Mouse (Mus musculus) gastrocnemius, adult 8-10 months (tissue): Measurements from ENCODE around the gene Ets1. TPM values are rescaled to one million over a fixed set of nuclear protein-coding genes. Genes with fewer than 3 reads are reported as not detected.

Experiments
- DNase-seq, 2 experiments: peaks; one replicate each; pipeline ENCODE4 v3.0.0; 2022; ENCODE audit warnings: low spot score in 2 of 2
- total RNA-seq, 4 experiments: library from RNA; stranded (reverse); gene quantifications; 2 replicates each; pipeline ENCODE4 v1.2.4; 2022

The Ets1 gene
- total RNA-seq, 4 experiments from 2014 or later = 7.8 to 12.6 (median 9.5) TPM

DNA sequence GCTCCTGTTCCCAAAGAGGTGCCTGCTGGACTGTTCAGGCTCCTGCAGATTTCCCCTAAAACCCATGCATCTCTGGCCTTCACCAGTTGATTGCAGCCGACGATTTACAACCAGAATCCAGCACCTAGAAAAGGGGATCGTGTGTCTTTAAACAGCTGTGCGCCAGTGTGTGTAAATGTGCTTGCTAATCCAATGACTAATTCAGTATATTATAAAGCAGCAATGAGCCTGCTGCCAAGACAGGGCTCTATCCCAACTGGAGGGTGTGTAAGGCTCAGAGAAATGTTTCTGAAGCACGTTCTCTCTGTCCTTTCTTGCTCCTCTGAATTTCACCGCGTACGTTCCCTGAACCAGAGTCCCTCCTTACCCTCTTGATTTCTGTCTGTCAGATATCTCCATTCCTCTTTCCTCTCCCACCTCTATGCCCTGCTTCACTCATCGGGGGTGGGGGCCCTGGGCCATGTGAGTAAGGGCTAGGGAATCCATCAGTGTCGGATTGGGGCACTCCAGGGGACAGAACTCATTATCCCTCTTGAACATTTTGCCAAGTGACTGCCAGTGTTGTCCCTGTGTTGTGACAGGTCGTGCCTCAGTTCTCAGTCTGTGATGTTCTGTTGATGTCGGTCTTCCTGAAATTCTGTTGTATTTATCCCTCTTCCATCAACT lies 75.1 kb downstream of the Ets1 start:
- no peak for DNase-seq

DNA sequence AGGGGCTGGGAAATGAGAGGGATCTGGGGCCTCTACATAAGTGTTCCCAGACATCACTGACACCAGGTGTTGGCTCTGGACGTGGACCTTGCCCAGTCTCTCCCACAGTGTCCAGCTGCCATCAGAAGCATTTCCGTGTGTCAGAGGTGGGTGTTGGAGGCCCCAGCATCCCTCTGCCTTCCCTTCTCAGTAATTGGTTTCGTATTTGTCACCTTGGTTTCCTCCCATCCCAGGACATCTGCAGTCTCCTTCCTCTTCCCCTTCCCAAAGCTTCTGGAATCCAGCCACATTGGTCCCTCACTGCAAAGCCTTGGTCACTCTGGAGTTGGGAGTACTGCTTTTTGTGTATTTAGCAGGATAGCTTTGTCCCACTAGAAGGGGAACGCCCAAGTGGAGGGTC lies 75.7 kb downstream of the Ets1 start:
- DNase-seq = no peak

DNA sequence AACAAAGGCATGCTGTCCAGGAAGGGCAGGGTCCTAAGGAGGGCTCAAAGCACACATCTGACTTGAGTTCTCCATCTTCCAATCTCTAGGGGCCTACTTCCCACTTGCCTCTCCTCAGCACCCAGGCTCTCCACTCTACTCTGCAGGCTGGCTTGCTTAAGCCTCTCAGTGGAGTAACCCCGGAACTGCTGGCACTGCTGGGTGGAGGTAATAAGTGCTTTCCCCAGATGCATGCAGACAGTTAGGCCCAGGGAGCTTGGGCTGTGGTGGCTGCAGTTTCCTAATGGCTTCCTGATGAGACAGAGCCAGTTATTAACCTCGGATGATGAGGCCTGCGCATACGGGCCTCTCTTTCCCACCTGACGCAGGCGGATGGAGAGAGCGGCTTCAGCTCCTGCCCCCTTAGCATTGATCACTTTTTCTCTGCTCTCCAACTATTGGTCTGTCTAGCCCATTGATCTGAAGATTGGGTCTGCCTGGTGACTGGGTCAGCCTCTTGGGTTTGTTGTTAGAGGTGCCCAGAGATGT lies 76.4 kb downstream of the Ets1 start:
- no peak for DNase-seq

DNA sequence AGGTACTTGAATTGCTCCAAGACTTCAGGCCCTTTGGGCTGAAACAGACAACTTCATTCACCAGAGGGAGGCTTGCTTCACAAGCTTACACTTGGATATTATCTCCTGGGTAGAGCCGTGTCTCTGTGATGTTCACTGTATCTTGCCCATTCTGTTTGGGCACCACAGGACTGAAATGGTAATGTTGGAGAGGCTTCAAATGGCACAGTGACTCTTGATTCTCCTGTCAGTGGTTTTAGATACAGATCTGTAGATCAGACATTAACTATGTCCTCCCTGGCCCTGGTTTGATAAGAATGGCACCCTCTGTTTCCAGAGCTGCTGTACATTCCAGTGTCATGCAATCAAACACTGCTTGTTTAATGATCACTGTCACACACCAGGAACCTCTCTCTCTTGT lies 77.1 kb downstream of the Ets1 start:
- DNase-seq = no peak

DNA sequence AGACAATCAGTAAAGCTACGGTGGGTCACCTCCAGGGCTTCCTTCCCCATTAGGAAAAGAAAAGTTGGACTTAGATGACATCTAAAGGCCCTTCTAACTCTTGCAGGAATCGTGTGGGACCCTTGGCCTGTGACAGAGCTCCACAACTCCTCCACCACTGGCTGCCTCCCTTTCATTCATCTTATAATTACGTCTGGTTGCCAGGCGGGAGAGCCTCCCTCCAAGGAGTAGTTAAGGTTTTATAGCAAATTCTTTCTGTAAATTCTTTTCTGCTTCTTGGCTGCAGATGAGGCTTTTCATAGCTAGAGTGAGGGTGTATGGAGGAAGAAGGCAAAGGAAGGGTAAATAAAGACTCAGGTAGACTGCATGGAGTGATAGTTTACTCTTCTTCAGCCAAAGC lies 77.8 kb downstream of the Ets1 start:
- DNase-seq = no peak

- DNase-seq = no peak
These were observed 78.5 kb downstream of the Ets1 start for GRCm38 (mm10) chr9:32714487-32714886.

DNA sequence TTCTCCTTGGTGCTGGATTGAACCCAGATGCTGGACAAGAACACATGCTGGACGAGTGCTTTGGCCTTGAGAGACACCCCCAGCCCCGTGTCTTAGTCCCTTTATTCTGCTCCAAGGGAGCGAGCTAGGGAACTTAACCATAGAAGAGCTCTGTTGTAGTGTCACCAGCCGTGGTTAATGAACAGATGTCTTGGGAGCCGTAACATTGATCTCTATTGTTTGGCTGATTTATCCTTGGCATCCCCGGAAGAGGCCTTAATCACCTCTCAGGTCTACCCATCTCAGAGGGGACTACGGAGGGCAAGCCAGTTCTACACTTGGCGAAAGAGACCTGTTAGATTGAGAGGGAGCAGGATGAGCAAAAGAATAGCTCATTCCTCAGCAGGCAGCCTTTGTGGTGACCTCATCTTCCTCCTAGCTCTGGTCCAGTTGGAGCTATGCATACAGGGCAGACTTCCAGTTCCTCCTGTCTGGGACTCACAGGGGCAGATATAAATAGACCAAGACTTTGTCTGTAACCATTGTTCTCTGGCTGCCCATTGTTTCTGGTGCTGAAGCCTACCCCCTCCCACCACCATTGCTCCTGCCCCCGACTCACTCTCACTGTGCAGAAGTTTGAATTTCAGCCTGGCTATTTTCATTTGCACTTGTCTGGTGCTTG lies 79.9 kb downstream of the Ets1 start:
- no peak for DNase-seq

DNA sequence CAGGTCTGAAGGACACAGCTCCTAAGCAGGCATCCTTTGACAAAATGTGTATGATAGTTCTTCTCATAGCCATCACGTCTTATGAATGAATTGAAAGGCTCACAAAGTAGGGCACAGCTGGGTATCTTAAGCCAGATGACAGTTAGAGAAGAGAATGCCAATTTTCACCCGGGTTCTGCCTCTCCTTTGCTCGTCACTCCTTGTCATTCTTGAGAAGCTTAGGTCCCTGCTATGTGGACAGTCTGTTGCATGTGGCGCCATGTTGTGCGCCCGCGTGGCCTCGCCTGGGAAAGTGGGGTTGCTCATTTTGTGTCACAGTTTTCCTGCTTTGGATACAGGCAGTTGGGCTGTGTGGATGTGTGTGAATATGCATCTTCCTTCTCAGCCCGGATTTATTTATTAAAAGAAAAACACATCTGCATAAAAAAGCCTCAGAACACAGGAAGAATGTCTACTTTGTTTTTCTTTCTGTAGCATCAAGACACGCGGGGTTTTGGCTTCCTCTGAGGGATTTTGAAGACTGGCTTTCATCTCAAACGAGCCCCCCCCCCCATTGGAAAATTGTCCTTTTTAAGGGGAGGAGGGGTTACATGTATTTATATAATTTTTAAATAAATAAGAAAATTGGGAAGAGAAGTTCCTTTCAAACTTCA lies 81.4 kb downstream of the Ets1 start:
- no peak for DNase-seq

- DNase-seq = no peak
These were observed 82.2 kb downstream of the Ets1 start for GRCm38 (mm10) chr9:32717931-32718820.

- no peak for DNase-seq
These were observed 82.8 kb downstream of the Ets1 start for GRCm38 (mm10) chr9:32718868-32719267.

DNA sequence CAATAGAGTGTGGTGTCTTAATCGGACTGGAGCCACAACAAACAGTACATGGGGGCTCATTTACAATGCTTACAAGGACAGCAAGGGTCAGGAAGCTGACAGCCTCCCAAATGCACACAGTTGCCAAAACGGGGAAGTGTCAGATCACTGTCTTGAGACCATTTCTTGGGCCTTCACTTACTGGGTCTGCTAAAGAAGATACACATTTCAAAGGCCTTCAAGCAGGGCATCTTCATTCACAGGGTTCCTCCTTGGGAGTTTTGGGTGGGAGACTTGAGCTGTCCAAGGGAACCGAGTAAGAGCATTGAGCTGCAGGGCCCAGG lies 83.9 kb downstream of the Ets1 start:
- no peak for DNase-seq

- no peak for DNase-seq
These were observed 84.4 kb downstream of the Ets1 start for GRCm38 (mm10) chr9:32720264-32721031.

- DNase-seq = no peak
These were observed 85.1 kb downstream of the Ets1 start for GRCm38 (mm10) chr9:32721081-32721480.

GRCm38 (mm10) chr9:32722205-32722604 lies 86.2 kb downstream of the Ets1 start:
- no peak for DNase-seq

DNA sequence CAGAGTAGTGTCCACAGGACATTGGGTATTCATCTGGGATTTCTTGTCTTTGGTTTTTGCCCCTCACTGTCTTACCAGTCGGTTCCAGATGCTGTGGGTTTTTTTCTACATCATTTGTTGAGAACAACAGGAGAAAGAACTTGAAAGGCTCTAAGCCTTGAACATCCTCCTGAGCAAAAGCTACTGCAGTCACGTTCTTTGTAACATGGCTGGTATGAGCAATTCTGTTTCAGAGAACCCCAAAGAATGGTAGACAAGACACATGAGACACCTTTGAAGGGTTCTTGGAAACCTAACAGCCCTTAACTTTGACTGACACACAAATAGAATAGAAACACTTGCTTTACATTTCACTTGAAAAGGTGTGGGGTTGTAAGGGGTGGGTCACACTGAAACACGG lies 86.9 kb downstream of the Ets1 start:
- DNase-seq = no peak

DNA sequence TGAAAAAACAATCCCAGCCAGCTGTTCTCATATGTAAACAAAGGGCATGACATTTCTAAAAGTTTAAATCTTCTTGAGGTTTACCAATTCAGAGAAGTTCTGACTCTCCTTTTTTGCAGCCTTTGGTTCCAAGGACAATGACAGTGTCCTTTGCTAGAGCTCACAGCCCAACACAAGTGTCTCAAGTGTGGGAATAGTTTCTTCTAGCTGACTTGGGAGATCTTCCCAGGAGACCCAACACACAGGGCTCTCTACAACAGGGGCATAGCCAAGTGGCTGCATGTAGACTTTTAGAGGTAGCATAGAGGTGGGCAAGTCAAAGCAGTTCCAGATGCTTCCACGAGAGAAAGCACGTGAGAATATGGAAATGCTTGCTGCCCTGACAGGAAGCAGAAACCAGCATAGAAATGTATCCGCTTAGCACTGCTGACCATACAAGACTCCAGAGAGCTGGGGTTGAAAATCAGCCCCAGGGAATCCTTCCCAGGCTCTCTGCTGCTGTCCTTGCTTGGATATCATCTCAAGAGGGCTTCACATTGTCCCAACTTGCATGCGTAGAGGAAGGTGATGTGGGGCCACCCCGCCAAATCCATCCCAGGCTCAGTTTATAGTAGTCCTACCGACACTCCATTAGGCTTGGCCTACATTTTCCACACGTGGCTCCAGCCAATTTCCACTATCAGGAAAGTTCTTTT lies 88.3 kb downstream of the Ets1 start:
- no peak for DNase-seq

DNA sequence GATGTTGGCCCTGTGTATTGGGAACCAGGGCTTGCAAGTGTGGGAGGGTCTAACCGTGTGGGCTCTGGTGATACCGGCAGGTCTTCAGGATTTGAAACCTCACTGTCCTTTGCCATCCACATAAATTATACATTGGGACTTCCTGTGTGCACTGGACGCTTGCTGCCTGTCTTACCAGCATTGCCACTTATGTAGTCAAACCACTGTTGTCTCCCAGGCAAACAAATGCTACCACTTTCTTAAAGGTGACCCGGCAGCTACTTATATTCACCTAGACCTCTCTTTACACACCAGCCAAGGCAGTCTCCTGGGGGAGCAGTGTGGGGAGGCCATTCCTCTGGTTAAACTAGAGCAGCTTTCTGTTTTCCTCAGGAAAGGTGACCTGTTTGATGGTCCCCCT lies 89.9 kb downstream of the Ets1 start:
- DNase-seq = no peak

- DNase-seq = no peak
These were observed 90.6 kb downstream of the Ets1 start for GRCm38 (mm10) chr9:32726595-32726994.

GRCm38 (mm10) chr9:32727058-32727457 lies 91.0 kb downstream of the Ets1 start:
- DNase-seq = no peak

DNA sequence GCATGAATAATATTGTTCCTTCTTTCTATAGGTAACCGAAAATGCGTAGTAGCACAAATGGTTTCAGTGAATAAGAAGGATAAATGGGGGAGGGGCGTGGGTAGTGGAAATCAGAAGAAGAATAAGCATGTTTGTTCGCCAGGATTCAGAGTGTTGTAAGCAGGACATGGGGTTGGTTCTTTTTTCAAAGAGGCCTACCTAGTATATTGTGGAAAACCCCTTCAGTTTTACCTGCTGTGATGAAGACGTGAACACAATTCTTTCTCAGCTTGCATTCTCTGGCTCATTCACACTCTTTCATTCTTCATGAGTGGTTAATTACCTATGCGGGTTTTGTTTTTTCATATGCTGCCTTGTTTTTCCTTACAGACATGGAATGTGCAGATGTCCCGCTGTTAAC lies 92.3 kb downstream of the Ets1 start:
- no peak for DNase-seq
